Mouse (Mus musculus) midbrain, embryonic 13.5 days (tissue): Measurements from ENCODE around the gene Rbms2. TPM values are rescaled to one million over a fixed set of nuclear protein-coding genes. Genes with fewer than 3 reads are reported as not detected.
A peak's percentile ranks its signal among the peaks of the same experiment; 100 is the strongest.

Source experiments
- ATAC-seq: fragments of 200-750 bp; cut with Nextera tagmentation; 2 replicates; pipeline ENCODE4 v1.8.0; 2017; ENCODE audit warnings: mild to moderate bottlenecking, moderate TSS enrichment, moderate library complexity
- H3K27ac ChIP-seq: fragments of 300-500 bp; sonication (generic); 2 replicates; pipeline ENCODE4 v1.5.1; 2015; ENCODE audit warnings: inconsistent platforms, mild to moderate bottlenecking, moderate library complexity
- H3K27me3 ChIP-seq: fragments of 300-500 bp; sonication (generic); 2 replicates; pipeline ENCODE4 v1.6.1; 2015; ENCODE audit warnings: mild to moderate bottlenecking, inconsistent platforms
- H3K36me3 ChIP-seq: fragments of 300-500 bp; sonication (generic); 2 replicates; pipeline ENCODE4 v1.6.1; 2015; ENCODE audit warnings: mild to moderate bottlenecking, inconsistent platforms
- H3K4me1 ChIP-seq: fragments of 300-500 bp; sonication (generic); replicated peaks from 2 replicates; pipeline ENCODE4 v1.6.1; 2015; ENCODE audit warnings: inconsistent platforms
- H3K4me2 ChIP-seq: fragments of 300-500 bp; sonication (generic); replicated peaks from 2 replicates; pipeline ENCODE4 v1.6.1; 2015; ENCODE audit warnings: moderate library complexity, mild to moderate bottlenecking, inconsistent platforms
- H3K4me3 ChIP-seq: fragments of 300-500 bp; sonication (generic); replicated peaks from 2 replicates; pipeline ENCODE4 v1.5.1; 2015; ENCODE audit warnings: mild to moderate bottlenecking, inconsistent platforms
- H3K9ac ChIP-seq: fragments of 300-500 bp; sonication (generic); replicated peaks from 2 replicates; pipeline ENCODE4 v1.6.1; 2015; ENCODE audit warnings: mild to moderate bottlenecking, inconsistent platforms
- H3K9me3 ChIP-seq: fragments of 300-500 bp; sonication (generic); 2 replicates; pipeline ENCODE4 v1.6.1; 2016; ENCODE audit warnings: mild to moderate bottlenecking, inconsistent platforms
- WGBS: fragments of 180-500 bp; shearing (Covaris S2); methylation state at CpG from one replicate; pipeline ENCODE4 v1.1.7; 2015; 5-methylcytosine and 5-hydroxymethylcytosine counted together
- microRNA counts: library from miRNA; unstranded; fragments of <30 nt; microRNA quantifications from one replicate; lab custom pipeline; 2016
- microRNA-seq: library from miRNA; unstranded; fragments of <30 nt; microRNA quantifications from one replicate; pipeline ENCODE4, GENCODE M21; 2016
- polyA plus RNA-seq: library from polyadenylated mRNA; unstranded; fragments of >200 nt; fragmentation: Nextera tagmentation; extraction: Ambion mirVana; gene quantifications from 2 replicates; pipeline ENCODE4 v1.2.1, GENCODE M21; 2015

Gene Rbms2
- polyA plus RNA-seq, 1 experiment from 2014 or later = 10.9 TPM

DNA sequence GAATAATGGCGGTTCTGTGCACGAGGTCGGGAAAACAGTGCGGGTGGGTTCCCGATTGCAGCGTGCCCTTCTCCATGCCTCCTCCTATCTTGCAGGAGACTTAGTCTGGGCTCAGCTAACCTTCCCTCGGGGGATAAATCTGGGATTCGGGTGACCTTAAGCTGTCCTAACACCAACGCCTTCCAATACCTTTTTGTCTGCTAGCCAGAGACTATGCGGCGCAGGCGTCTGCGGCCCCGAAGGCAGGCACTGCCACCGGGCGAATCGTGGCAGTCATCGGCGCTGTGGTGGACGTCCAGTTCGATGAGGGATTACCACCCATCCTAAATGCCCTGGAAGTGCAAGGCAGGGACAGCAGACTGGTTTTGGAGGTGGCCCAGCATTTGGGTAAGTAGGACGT lies 96.4 kb downstream of the Rbms2 start:
- no peaks in the 10 kb centered on the region for H3K9me3 ChIP-seq
- ATAC-seq = no peak
- WGBS = under 1% methylated on average over 22 of the region's 22 CpGs
- H3K36me3 ChIP-seq = peaks cover 39% of the 10 kb centered on the region
- H3K4me3 ChIP-seq = peak overlapping the region; percentile 92
- peak overlapping the region; percentile 97 for H3K9ac ChIP-seq
- H3K27ac ChIP-seq = peak overlapping the region; percentile 91
- peaks cover 31% of the 10 kb centered on the region for H3K4me1 ChIP-seq
- H3K4me2 ChIP-seq = peak overlapping the region; percentile 89
- H3K27me3 ChIP-seq = no peaks in the 10 kb centered on the region

DNA sequence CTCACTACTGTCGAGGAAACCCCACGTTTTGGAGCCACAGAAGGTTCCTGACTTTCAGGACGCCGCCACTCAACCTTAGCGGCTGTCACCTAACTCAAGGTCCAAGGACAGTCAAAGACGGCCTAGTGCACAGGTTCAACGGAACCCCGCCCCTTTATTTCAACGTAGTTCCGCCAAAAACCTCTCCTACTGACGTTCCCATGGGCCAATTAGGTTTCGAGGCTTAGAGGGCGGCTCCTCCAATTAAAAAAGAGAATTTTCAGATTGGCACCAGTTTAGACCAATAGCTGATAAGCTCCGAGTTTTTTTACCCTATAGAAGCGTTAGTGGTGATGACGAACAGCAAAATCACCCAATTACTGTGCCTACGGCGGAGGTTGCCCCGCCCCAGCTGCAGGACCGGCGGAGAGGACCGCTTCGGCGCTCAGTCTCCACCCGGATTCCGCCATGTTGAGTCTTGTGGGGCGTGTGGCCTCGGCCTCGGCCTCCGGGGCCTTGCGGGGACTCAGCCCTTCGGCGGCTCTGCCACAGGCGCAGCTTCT lies 97.1 kb downstream of the Rbms2 start, which contains the start of gene Atp5b:
Gene Atp5b (plus strand): TSS at position 394 of the 542 bp plus-strand sequence.
- WGBS = under 1% methylated on average over 34 of the region's 34 CpGs
- Histone ChIP-seq H3K4me1 (peaks cover 31% of the 10 kb centered on the region), H3K4me2 (peak within 1 kb of the TSS; percentile 89), H3K36me3 (peaks cover 35% of the 10 kb centered on the region), H3K4me3 (peak within 1 kb of the TSS; percentile 92), H3K9ac (peak within 1 kb of the TSS; percentile 97), H3K27ac (peak within 1 kb of the TSS; percentile 91), H3K27me3 (no peaks in the 10 kb centered on the region), H3K9me3 (no peaks in the 10 kb centered on the region)
- ATAC-seq = peak; percentile 99

DNA sequence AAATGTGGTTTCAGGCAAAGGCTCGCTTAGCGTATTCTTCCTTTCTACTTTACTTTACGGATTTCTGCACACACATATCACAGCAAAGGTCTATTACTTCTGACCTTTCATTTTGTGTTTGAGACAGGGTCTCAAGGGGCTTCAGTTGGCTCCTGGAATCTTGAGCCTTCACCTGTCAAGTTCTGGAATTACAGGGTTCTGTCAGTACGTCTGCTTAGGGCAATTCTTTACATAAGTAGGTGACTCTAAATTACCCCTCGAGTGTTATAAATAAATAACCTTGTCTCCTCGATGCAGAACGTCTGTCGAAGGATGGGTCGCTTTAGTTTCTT lies 97.7 kb downstream of the Rbms2 start:
- Histone ChIP-seq H3K27me3 (no peaks in the 10 kb centered on the region), H3K27ac (peak overlapping the region; percentile 76), H3K4me3 (peak overlapping the region; percentile 92), H3K4me2 (peak overlapping the region; percentile 73), H3K36me3 (peaks cover 35% of the 10 kb centered on the region), H3K9me3 (no peaks in the 10 kb centered on the region), H3K4me1 (peaks cover 31% of the 10 kb centered on the region), H3K9ac (peak overlapping the region; percentile 61)
- 17% methylated on average over 9 of the region's 9 CpGs for WGBS
- ATAC-seq = no peak

DNA sequence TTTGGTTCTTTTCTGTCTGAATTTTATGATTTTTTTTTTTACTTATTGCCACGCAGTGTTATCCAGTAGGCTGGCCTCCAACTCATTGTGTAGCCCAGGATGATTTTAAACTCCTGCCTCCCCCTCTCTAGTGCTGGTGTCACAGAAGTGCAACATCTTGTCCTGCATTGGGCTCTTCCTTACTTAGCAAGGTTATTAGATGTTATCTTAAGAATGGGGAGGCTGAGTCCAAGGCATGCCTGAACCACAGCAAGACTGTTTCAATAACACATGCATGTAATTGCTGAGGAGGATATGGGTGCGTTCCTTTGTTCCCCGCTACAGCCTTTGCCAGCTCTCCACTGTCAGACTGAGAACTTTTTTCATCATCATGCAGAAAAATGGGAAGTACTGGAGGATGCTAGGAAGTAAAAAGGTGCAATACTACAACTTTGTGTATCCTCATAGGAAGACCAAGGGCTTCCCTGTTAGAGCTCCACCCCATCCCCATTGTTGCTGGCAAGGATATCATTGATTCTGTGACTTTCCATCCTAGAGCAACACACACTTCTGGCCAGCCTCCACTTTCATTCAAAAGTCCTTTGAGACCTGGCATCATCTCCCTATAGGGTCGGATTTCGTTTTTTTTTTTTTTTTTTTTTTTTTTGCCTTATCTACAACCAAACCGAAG lies 98.2 kb downstream of the Rbms2 start:
- Histone ChIP-seq H3K36me3 (peaks cover 36% of the 10 kb centered on the region), H3K27ac (peak overlapping the region; percentile 76; the same call in 1 of the 2 replicates)
- WGBS = 70% methylated on average over 6 of the region's 6 CpGs

More for the DNA sequence above, 98.2 kb downstream of the Rbms2 start:
- Histone ChIP-seq H3K4me2 (peak overlapping the region; percentile 73), H3K27me3 (no peaks in the 10 kb centered on the region), H3K4me1 (peaks cover 31% of the 10 kb centered on the region), H3K9ac (peak overlapping the region; percentile 61), H3K4me3 (peak overlapping the region; percentile 92), H3K9me3 (no peaks in the 10 kb centered on the region)
- no peak for ATAC-seq

MicroRNA genes within 50 kb of the gene (microRNA counts, 519-probe panel; counts per million panel counts)
- 110 counts per million, percentile 56 among the panel's probes with 10 or more counts for microRNA mmu-miR-677 (lab: Ali Mortazavi, UCI)

Small RNA genes lying within 50 kb of the gene (microRNA-seq; reads per million reads assigned to microRNA genes)
- gene Mir677 = 8.9 reads per million, percentile 27 among the genes with 10 or more reads in this experiment

Other genes with a start within 250 kb of the Rbms2 start
- not detected in 2 replicates for gene Hsd17b6, start 172.7 kb downstream of the Rbms2 start, polyA plus RNA-seq
- 44.8 and 49.4 TPM in 2 replicates for gene Prim1, start 165.1 kb downstream of the Rbms2 start, polyA plus RNA-seq
- 643 and 661 TPM in 2 replicates for gene Naca, start 144.7 kb downstream of the Rbms2 start, polyA plus RNA-seq
- gene Ptges3, start 121.3 kb downstream of the Rbms2 start, polyA plus RNA-seq = 443 and 496 TPM in 2 replicates
- 2,005 and 2,018 TPM in 2 replicates for gene Atp5b, start 97.0 kb downstream of the Rbms2 start, polyA plus RNA-seq
- gene Baz2a, start 88.7 kb downstream of the Rbms2 start, polyA plus RNA-seq = 13.8 and 13.9 TPM in 2 replicates
- 1.1 and 1.4 TPM in 2 replicates for gene Gls2, start 14.2 kb upstream of the Rbms2 start, polyA plus RNA-seq
- gene Spryd4, start 31.5 kb upstream of the Rbms2 start, polyA plus RNA-seq = 19.6 and 21.2 TPM in 2 replicates
- 0.16 and 0.32 TPM in 2 replicates for gene Mip, start 45.5 kb upstream of the Rbms2 start, polyA plus RNA-seq
- gene Timeless, start 51.8 kb upstream of the Rbms2 start, polyA plus RNA-seq = 27.7 and 28.6 TPM in 2 replicates
- 0.15 and 0.23 TPM in 2 replicates for gene Apon, start 73.8 kb upstream of the Rbms2 start, polyA plus RNA-seq
- gene Apof, start 88.4 kb upstream of the Rbms2 start, polyA plus RNA-seq = not detected in 2 replicates
- gene Stat2, start 90.3 kb upstream of the Rbms2 start, polyA plus RNA-seq = 19.3 and 20.0 TPM in 2 replicates
- gene Il23a, start 118.5 kb upstream of the Rbms2 start, polyA plus RNA-seq = 0.16 TPM in 1 of 2 replicates, not detected in the other
- gene Pan2, start 123.0 kb upstream of the Rbms2 start, polyA plus RNA-seq = 28.6 and 30.4 TPM in 2 replicates
- gene Cnpy2, start 142.2 kb upstream of the Rbms2 start, polyA plus RNA-seq = 225 and 230 TPM in 2 replicates
- 213 and 225 TPM in 2 replicates for gene Cs, start 157.4 kb upstream of the Rbms2 start, polyA plus RNA-seq
- 28.2 and 34.3 TPM in 2 replicates for gene Coq10a, start 188.7 kb upstream of the Rbms2 start, polyA plus RNA-seq
- gene Ankrd52, start 196.8 kb upstream of the Rbms2 start, polyA plus RNA-seq = 13.0 and 14.8 TPM in 2 replicates
- 0.18 and 0.22 TPM in 2 replicates for gene Slc39a5, start 220.9 kb upstream of the Rbms2 start, polyA plus RNA-seq
- gene Nabp2, start 231.2 kb upstream of the Rbms2 start, polyA plus RNA-seq = 142 and 153 TPM in 2 replicates
- 81.5 and 85.9 TPM in 2 replicates for gene Rnf41, start 231.4 kb upstream of the Rbms2 start, polyA plus RNA-seq